Mouse (Mus musculus): ENCODE measurements at regions not wholly inside any gene's neighbourhood (a gene's known extent, or its start where the extent isn't known, plus 50 kb on each side); places are given as distances from the start of the nearest gene placed in this dataset.

DNA sequence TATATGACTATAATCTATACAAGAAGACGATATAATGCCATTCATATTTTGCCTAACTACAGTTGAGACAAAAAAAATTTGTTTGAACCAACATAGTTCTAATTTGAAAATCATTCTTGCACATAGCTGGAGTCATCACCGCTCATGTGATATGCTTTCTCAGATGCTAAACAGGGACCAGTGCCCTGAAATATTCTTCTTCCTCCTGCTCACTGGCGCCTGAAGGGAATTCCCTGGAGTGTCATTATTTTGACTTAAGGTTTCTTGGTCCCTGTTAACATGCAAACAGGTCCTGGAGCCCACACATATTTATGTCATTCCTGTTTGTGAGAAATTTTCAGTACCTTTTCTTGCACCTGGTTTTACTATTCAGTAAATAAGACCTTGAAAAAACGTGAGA, 177.5 kb upstream of the Syt1 start:
- no peak for DNase-seq (ENCODE audit: extremely low spot score, low read depth, low spot score)

DNA sequence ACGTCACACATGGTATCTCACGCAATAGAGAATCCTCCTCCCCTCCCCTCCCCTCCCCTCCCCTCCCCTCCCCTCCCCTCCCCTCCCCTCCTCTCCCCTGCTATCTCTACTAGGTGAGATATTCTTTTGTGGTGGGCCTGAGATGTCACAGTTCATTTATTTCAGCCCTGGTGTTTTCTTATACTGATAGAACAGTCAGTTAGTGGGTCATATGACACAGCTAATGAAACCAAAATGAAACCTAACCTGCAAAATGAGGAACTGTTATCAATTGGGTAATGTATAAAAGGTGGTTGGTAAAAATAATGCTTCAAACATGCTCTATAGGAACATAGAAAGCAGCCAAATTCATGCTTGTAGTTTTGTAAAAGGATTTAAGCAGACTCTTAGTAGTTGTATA, 174.5 kb upstream of the Syt1 start:
- DNase-seq (ENCODE audit: extremely low spot score, low read depth, low spot score) = no peak

DNA sequence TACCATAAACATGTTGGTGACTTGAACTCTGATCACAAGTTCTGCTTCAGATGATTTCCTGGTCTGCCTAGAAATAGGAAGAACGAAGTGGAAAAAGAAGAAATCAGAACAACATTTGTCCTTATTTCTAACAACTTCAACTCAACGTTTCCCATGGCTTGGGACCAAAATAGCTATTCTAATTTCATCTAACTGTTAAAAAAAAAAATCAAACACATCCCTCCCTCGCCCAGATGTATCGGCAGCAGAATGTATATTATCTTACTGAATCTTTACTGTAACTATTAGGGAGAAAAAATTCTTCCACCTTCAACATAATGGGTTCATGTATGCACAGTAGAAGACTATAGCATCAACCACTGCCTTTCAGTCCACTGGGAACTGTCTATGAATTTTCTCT, 169.7 kb upstream of the Syt1 start:
- no peak for DNase-seq (ENCODE audit: extremely low spot score, low read depth, low spot score)

DNA sequence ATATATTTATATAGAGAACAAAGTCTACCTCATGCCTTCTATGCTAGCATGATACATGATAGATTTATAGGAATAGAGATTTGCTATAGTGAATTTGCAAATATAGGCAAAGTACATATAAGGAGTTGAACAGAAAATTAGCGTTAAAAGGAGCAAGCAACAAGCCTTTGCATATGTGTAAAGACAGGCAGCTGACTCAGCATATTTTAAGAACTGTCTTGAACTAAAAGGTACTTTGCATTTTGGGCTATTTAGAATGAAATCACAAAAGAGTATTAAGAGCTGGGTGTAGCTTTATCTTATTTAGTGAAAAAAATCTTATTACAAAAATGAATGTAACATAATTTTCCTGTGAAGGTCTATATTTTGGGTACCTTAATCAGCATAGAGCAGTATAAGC, 149.9 kb upstream of the Syt1 start:
- no peak for DNase-seq (ENCODE audit: extremely low spot score, low read depth, low spot score)

DNA sequence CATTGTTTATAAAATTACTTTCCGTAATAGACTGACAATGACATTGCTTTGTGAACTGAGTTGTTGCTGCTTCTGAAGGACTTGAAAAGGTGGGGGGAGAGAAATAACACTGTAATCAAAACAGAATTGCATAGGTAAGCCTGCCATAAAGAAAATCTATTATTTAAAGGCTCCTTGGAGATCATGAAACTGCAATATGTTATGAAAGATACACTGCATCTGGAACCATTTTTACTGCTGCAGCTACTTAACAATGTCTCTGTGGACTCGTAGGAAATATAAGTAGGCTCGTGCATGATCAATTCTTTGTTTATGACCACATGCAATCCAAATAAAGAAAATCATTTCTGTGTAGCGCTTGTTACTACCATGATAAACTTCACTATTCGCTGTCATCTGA, 145.0 kb upstream of the Syt1 start:
- DNase-seq (ENCODE audit: extremely low spot score, low read depth, low spot score) = no peak

DNA sequence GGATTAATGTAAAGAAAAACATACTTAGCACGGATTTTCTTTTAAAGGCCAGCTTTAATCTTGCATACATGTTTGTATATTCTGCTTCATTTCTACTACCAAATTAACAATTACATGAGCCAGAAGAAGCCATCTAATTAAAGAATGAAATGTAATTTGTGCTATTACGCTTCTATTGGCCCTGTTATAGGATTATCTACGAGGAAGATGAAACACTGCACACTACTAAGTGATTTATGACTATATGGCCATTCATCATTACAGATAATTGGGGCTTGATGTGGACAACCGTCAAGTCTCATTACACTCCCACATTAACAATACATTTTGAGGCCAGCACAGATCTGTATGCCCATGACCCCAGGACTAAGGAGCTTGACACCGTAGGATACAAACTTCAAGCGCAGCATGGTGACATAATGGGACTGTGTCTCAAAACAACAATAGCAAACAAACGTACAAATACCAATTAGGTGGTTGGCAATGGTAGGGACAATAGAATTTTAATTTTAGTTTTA, 129.7 kb upstream of the Syt1 start:
- no peak for DNase-seq (ENCODE audit: extremely low spot score, low read depth, low spot score)

DNA sequence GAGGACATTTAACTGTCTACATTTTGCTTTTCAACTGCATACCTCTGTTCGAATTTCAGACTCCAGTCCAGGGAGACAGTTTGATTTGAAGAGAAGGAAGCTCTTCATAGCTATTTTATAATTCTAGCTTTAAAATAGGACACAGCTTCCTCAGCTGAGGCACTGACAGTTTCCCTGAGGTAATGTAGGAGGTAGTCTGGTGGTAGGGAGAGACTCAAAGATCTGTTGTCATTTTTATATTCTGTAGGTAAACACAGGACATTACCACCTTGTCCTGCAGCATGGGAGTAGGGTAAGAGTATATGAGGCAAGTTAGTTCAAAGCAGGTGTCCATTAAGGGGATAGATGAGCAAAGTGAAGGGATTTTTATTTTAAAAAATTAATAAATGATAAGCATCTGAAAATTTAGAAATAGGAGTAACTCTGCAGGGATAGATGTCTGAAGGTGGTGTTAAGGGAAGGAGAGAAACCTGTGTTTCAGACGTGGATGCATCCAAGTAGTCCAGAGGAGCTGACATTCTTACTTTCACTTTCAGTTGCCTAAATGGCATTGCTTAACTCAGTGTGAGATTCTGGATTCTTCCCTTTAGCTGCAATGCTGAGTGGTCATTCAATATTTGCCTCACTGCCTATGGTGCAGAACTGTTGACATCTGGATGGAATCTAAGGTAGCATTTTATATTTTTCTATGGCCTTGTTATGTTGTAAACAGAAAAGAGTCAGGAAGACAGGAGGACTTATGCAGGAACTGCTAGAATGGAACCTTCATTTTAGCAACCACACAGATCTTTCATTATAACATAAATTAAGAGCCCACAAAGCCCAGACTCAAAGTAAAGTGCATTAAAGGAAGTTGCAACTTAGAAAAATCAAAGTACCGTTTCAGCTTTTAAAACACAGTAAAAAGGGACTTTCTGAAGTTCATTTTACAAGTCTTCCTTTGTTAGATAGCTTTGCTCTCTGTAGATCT, 126.3 kb upstream of the Syt1 start:
- no peak for DNase-seq (ENCODE audit: extremely low spot score, low read depth, low spot score)

DNA sequence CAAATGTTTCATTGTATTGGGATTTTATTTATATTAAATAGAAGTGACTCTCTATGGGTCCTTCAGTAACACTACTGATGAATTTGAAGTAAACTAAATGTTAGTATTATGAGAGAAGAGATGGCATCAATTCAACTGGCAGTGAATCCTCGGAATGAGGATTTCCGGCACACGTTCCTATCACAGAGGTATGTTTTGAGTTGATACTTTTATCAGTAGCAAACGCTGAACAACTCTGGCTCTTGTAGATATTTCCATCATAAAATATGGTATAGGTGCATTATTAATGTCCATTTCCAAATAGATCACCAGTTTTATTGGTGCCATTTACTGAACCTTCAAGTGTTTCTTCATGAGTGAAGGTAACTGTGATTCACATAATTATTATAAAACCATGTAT, 123.7 kb upstream of the Syt1 start:
- DNase-seq (ENCODE audit: extremely low spot score, low read depth, low spot score) = no peak

DNA sequence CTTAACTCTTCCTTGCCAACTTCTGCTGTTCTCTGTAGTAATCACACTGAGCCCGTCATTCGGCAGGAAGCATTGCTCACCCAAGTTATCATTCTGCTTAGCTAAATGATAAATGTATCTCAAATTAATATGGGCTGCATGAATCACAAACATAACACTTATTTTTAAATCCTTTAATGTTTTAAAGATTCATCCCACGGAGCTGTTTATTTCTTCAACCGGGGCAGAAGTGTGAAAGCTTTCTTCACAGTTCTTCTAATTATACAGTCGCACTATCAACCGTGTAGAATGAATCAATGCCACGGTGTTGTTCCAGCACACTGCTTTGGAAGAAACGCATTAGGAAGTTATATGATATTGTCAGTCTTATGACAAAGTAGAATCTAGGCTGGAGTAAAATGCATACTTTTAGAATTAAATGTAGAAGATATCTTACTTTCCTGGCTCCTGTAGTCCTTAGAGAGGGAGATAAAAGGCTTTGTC, 121.3 kb upstream of the Syt1 start:
- no peak for DNase-seq (ENCODE audit: extremely low spot score, low read depth, low spot score)

DNA sequence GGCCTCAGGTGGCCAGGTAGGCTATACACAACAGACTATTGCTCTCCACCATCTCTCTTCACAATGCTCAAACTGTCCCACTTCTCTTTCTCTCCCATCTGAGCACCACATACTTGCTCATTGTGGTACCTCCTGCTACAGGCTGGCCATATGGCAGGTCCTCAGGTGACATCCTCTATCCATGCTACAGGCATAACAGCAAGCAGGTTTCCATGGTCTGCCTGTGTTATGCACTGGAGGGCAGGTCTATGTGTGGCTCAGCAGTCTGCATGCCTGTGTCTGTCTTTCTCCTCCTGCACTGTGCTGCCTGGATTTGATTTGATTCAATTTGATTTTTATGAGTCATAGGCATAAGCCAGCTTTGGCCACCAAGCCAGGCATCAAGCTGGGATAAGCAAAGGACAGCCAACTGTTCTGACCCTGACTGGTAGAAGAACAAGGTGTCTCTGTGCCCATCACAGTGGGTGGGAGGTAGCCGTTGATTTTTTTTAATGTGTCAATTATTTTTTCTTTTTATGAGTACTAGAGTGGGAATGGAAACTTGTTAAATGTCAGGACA, 118.8 kb upstream of the Syt1 start:
- DNase-seq (ENCODE audit: extremely low spot score, low read depth, low spot score) = no peak

DNA sequence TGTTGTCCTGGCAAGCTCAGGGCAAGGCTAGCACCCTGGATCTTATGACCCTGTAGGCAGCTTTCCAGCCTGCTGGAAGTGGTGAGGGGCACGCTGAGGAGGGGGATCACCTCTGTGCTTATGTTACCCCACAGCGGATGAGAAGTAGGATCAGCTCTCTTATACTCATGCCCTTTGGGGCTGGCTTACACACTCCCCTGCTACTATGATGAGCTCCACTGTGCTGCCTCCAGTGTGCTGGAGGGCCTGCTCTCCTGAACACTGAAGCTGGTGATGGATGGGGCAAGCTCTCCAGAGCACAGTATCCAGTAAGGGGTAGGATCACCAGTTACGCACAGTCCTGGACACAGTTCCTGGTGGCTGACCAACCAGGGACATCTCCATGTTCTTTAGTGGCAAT, 118.3 kb upstream of the Syt1 start:
- no peak for DNase-seq (ENCODE audit: extremely low spot score, low read depth, low spot score)

DNA sequence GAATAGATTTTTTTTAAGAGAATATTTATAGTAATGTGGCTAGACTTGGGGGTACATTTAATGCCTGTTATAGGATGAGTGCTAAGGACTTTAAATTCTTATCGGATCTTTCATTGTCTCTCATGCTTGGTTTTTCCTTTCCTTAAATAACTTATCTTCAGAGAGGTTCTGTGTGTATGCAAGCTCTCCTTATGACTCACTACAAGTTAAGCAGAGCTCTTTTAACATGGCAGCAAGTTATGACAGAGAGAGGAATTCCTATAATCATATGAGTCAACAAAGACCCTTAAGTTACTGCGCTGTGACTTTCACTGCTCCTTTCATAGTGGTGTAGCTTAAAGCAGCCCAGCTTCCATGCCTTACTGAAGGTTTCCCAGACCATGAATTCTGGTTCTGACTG, 115.9 kb upstream of the Syt1 start:
- no peak for DNase-seq (ENCODE audit: extremely low spot score, low read depth, low spot score)

DNA sequence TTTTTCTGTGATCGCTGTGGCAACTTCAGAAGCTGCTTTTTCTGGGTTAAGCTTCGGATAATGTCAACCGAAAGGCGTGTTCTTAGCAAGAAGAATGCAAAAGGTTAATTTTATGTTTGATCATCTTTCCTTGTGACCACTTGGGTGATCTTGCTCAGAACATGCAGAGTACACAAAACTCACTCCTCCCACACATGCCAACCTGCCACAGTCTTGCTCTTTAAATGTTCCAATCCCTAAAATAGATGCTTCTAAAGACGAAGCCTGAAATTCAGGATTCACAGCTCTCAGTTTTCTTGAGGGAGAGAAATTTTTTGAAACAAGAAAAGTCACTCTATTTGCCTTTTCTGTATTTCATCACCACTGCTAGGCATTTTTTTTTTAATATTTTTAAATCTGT, 106.4 kb upstream of the Syt1 start:
- no peak for DNase-seq (ENCODE audit: extremely low spot score, low read depth, low spot score)

DNA sequence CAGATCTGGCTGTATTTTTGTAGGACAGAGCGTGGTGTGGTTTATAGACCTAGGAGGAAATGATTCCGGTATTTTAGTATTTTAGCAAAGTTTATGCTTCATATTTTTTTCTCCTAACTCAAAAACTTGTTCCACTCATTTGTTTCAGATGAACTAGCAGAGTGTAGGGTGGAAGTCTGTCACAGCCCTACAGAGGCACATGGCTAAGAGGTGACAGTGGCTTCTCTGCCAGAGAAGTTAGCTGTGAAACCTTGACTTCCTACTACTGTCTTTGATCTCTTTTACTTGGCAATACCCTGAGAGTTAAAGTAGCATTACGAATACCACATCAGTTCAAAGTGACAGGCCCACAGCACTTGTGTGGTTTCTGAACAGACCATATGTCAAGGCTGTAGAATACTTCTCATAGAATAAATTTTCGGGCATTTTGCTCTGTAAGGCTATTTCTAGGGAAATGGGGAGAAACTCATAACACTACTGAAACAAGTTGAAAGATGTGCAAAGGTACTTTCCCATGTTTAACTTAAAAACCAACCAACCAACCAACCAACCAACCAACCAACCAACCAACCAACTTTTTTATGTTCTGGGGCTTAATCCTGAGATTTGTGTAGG, 104.3 kb upstream of the Syt1 start:
- DNase-seq (ENCODE audit: extremely low spot score, low read depth, low spot score) = no peak

DNA sequence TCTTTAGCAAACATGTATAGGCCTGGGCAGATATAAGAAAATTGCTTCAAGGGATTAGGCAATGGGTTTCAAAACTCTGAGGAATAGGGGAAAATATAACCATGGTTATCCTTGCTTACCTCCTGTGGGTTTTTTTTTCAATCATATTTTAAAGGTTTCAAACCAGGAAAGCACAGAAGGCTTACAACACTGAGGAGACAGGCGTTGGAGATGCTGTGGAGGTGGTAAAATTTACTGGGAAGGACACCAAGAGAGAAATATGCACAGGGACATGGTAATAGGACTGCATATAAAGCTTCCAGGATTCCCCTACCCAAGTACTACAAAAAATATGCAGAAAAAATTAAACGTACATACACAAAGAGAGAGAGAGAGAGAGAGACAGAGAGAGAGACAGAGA, 95.0 kb upstream of the Syt1 start:
- no peak for DNase-seq (ENCODE audit: extremely low spot score, low read depth, low spot score)

DNA sequence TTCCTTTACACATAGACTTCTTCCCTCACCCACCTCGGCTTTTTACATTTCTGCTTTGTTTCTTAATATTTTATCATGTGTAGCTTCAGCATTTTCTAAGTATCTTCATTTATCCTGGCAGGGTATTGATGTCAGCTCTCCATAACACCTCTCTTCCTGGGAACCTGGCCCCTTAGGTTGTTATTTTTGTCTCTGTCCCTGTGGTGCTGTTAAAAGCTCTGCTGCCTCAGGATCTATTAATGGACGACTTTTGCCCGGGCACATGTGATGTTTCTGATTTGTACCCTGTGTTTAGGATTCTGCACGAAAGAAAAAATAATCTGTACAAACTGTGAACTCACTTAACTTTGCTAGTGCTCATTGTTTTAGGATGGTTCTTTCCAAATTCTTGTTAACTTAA, 81.4 kb upstream of the Syt1 start:
- no peak for DNase-seq (ENCODE audit: extremely low spot score, low read depth, low spot score)

DNA sequence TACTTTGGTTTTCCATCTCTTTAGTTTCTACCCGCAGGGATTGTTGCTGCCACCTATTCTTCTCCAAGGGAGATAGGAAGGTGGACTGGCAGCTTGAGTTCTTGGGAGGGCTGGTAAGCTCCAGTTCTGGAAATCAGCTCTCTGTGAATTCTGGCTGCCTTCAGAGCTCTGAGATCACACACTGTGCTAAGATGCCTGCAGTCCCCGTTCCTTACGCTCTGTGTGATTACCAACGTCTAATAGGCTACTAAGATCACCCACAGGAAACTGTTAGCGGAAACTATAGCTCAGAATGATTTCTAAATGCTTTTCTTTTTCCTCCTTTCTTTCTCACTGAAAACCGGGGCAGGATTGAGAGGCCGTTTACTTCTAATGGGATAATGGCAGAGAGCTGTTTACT, 69.0 kb upstream of the Syt1 start:
- DNase-seq (ENCODE audit: extremely low spot score, low read depth, low spot score) = no peak

DNA sequence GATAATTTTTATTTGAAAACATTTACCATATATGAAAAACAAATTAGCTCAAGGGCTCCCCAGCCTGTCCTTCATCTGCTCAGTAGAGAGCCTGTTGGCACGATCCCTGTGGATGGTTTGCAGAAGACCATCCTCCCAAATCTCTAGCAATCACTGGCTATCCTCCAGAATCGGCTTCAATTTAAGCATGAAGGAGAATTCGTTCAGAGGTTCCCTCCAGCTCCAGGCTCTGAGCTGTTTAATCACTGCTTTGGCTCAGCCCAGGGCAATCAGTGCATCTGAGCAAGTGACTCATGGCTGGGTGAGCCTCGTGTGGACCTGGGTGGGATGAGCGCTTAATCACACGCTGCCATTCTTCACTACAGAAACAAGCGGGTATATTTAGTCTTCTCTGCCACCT, 63.4 kb upstream of the Syt1 start:
- no peak for DNase-seq (ENCODE audit: extremely low spot score, low read depth, low spot score)

All from hindlimb bud, embryonic 11.5 days (tissue).